Mouse (Mus musculus): ENCODE measurements around the gene Fahd2a. TPM values are rescaled to one million over a fixed set of nuclear protein-coding genes. Genes with fewer than 3 reads are reported as not detected.

Gene Fahd2a
- total RNA-seq, 2 experiments from 2014 or later: 15.9 to 20.5 TPM

DNA sequence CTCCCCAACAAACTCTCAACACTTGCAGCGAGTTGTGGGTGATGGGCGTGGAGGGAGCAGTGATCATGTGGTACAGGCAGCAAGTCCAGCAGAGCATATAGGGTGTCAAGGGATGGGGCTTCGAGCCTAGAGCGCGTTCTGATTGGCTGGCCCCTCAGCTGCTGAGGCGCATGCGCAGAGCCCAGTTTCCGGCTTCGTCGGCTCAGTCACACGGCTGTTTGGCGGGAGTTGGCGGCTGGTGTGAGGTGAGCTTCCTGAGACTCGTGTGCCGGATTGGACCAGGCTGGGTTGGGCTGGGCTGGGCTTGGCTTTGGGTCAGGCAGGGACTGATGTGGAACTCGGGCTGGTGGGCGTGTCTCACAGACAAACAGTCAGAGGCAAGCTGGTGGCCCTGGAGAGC, 19.4 kb downstream of the Fahd2a start, which contains the start of gene Gpat2:
Gene Gpat2, plus strand, starts transcription at position 223 of the 400 bp plus-strand sequence.
- no peak within 1 kb of the TSS for H3K4me3 ChIP-seq
- intact Hi-C loops (cut with DNase I): no loop called here

DNA sequence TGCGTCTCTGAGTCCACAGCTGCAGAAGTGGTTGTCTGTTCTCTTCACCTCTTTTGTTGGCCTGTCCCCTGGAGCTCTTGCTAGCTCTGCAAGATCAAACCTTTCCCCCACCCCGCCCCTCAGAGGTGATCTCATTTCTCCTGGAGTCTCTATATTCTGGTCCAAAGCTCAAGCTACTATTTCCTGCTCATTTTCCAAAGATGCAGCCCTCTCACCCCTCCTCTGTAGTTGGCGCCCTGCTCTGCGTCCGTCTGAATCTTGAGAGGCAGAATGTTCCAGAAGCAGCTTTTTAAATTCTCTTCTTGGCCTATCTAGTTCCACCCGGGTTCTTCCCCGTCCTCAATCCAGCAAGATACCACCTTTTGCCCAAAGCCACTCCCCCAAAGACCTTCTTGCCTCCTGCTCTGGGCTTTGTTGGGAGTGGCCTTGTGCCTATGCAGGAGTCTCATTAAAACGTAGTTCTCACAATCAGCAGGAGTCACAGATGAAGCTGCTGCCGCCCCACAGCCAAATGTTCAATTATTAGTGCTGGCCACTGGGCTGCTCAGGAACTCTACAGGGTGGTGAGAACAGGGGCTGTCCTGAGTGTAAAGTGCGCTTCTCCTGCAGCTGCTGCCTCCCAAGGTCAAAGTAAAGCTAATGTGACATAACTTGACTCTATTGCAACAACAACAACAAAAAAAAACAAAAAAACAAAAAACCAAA, 25.9 kb downstream of the Fahd2a start:
- intact Hi-C loops (cut with DNase I): no loop called here

More for the DNA sequence above, 19.4 kb downstream of the Fahd2a start, which contains the start of gene Gpat2:
- no peak within 1 kb of the TSS for H3K27ac ChIP-seq
- DNase-seq (ENCODE audit: extremely low spot score in 1 of 2, low spot score in 2 of 2): no peak
- TF ChIP-seq CTCF (IDR thresholded peaks at IDR 0.05): no peak

DNA sequence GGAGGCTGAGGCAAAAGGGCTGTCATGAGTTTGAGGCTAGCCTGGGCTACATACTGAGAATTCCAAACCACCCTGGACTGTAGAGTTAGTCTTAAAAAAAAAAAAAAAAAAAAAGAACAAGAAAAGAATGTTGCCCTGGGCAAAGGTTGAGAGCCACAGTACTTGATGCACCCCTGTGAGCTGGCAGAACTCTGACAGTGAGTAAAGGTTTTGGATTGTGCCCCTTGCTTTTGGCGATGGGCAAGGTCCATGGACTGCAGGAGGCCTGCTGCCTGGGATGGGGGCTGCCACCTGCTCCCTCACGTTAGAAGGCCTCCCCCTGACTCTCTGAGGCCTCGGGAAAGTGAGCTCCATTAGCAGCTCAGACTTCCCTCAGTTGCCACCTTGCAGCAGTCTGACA, 27.7 kb downstream of the Fahd2a start:
- Histone ChIP-seq H3K27ac (no peak overlapping the region), H3K4me3 (no peak overlapping the region)
- DNase-seq (ENCODE audit: extremely low spot score in 1 of 2, low spot score in 2 of 2): no peak
- TF ChIP-seq CTCF (IDR thresholded peaks at IDR 0.05): no peak
- intact Hi-C loops (cut with DNase I): no loop called here

More for the DNA sequence above, 25.9 kb downstream of the Fahd2a start:
- Histone ChIP-seq H3K27ac (no peak overlapping the region), H3K4me3 (no peak overlapping the region)
- DNase-seq (ENCODE audit: extremely low spot score in 1 of 2, low spot score in 2 of 2): no peak
- no peak for TF ChIP-seq CTCF (IDR thresholded peaks at IDR 0.05)

DNA sequence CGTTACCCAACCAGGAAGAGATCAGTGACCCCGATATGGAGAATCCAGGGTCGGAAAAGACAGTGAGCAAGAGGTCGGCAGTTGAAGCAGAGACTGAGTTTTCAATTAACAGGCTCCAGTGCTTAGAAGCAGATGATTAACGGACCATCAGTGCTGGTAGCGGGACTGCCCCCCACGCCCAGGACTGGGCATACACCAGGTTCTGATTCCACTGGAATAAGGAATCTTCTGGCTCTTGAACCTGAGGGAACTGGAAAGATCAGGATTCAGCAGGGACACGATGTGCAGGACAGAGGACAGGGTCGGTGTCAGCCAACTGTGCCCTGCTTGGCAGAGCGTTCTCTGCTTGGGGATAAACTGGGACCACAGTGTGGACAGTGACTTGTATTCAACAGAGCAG, 28.6 kb downstream of the Fahd2a start:
- no peak for DNase-seq (ENCODE audit: extremely low spot score in 1 of 2, low spot score in 2 of 2)
- intact Hi-C loops (cut with DNase I): no loop called here
- Histone ChIP-seq H3K4me3 (no peak overlapping the region), H3K27ac (no peak overlapping the region)
- no peak for TF ChIP-seq CTCF (IDR thresholded peaks at IDR 0.05)

DNA sequence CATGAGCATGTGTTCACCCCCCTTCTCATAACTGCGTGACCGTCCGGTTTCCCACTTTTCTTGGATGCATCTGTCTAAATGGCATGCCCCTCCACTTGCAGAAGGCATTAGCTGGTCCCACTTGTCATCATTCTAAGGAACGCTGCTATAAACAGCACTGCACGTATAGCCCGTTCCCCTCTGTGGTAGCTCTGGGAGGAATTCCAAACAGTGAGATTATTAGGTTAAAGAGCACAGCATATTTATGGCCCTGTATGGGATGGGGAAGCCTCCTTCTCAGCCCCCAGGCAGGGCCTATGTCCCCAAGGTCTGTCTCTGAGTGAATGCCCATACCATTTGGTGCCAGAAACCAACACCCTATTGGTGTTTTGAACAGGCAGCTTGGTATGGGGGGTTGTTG, 33.2 kb downstream of the Fahd2a start:
- DNase-seq (ENCODE audit: extremely low spot score in 1 of 2, low spot score in 2 of 2): no peak
- TF ChIP-seq CTCF (IDR thresholded peaks at IDR 0.05): no peak
- intact Hi-C loops (cut with DNase I): no loop called here
- no peak overlapping the region for H3K27ac ChIP-seq
- no peak overlapping the region for H3K4me3 ChIP-seq

DNA sequence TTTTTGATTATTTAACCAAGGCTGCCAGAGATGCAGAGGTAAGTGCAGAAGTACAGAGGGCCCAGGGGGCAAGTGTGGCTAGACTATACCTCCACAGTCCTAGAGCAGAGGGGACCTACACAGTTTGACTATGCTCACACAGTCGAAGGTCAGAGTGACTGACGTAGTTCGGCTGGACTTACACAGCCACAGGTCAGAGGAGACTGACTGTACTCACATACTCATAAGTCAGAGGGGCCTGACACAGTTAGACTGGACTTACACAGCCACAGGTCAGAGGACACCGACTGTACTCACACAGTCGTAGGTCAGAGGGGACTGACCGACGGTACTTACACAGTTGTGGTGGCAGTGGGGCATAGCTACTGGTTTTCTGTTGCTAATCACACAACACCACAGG, 45.6 kb downstream of the Fahd2a start:
- intact Hi-C loops (cut with DNase I): no loop called here
- no peak for DNase-seq (ENCODE audit: extremely low spot score in 1 of 2, low spot score in 2 of 2)
- no peak for TF ChIP-seq CTCF (IDR thresholded peaks at IDR 0.05)
- no peak overlapping the region for H3K27ac ChIP-seq
- H3K4me3 ChIP-seq: no peak overlapping the region

DNA sequence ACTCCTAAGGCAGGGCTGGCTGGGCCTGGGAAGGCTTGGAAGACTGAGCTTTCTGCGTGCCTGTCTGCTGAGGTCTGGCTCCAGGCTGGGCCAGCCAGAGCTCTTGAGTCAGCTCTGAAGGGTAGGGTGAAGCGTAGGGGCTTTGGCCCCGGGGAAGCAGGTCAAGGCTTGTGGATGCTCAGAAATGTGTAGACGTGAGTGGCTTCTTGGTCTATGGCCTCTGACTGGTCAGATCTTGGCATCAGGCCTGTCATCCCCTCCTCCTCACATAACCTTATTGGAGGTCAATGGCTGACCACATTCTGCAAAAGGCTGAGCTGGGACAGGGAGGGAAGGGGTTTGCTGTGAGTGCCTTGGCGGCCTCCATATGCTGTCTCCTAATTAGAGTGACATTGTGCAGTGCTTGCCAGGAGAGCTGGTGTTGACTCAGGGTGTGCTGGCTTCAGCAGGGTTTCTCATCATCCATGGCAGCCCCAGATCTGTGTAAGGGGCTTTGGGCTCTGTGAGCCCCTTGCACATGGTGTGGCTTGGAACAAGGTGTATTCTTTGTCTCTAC, 49.7 kb downstream of the Fahd2a start:
- intact Hi-C loops (cut with DNase I): no loop called here
- DNase-seq (ENCODE audit: extremely low spot score in 1 of 2, low spot score in 2 of 2): no peak
- no peak overlapping the region for H3K4me3 ChIP-seq
- TF ChIP-seq CTCF (IDR thresholded peaks at IDR 0.05): no peak
- no peak overlapping the region for H3K27ac ChIP-seq

DNA sequence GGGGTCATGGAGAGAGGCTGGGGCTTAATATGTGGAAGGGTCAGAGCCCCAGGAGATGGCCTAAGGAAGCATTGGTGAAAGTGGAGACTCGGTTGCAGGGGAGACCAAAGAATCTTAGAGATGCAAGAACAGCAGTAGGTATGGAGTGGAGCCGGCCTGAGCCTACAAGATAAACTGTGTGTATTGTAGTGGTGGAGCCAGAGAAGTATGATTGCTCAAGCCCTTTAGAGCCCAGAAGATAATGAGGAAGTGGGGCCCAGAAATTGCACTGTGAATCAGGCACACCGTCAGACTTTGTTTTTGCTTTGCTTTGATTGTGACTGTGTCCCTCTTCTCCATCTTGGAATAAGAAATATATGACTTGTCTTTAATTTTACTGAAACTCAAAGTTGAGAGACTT, 53.0 kb downstream of the Fahd2a start:
- no peak overlapping the region for H3K4me3 ChIP-seq
- no peak overlapping the region for H3K27ac ChIP-seq
- TF ChIP-seq CTCF (IDR thresholded peaks at IDR 0.05): no peak
- no peak for DNase-seq (ENCODE audit: extremely low spot score in 1 of 2, low spot score in 2 of 2)
- intact Hi-C loops (cut with DNase I): no loop called here

DNA sequence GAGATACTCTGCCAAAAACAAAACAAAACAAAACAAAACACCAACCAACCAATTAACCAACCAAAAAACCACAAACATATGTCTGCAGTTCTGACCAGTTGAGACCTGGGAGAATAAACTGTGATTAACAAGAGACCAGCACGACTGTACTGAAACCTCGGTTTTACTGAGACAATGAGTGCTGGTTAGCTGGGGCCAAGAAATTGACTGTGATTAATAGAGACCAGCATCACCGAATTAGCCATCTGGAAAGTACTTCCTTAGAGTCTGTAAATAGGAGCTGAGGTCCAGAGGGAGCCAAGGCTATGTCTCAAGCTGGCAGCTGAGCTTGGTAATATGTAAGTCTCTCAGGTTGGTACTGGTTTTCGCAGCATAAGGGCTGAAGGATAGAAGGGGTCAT, 53.5 kb downstream of the Fahd2a start:
- intact Hi-C loops (cut with DNase I): no loop called here
- no peak for TF ChIP-seq CTCF (IDR thresholded peaks at IDR 0.05)
- H3K4me3 ChIP-seq: no peak overlapping the region
- DNase-seq (ENCODE audit: extremely low spot score in 1 of 2, low spot score in 2 of 2): no peak
- no peak overlapping the region for H3K27ac ChIP-seq

DNA sequence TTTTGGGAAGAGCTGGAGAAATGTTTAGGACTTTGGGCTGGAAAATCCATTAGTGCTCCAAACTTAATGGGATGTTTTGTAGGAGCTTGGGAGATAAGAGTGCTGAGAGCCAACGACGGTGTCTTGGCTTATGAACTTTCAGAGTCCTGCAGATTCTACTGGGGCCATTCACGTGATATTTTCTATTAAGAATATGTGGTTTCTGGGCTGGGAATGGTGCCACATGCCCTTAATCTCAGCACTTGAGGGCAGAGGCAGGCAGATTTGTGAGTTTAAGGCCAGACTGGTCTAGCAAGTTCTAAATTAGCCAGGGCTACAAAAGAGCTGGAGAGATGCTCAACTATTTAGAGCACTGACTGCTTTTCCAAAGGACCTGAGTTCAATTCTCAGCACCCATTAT, 54.0 kb downstream of the Fahd2a start:
- no peak for TF ChIP-seq CTCF (IDR thresholded peaks at IDR 0.05)
- no peak for DNase-seq (ENCODE audit: extremely low spot score in 1 of 2, low spot score in 2 of 2)
- intact Hi-C loops (cut with DNase I): no loop called here

DNA sequence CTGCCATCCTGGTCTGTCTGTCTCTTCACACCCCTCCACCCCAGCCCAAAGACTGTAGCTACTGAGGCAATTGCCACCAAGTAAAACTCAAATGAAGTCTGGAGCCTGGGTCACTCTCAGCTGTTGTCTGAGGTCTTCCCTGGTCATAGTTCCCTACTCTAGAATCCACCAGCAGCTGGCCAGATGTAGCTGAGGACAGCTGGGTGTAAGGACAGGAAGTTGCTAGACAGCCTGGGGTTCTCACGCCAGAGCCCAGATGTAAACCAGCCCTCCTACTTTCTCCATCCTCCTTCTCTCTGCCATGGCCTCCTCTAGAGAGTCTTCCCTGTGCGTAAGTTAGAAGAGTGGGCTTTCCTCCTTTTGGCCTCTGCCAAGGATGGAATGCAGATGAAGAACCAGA, 56.8 kb downstream of the Fahd2a start:
- DNase-seq (ENCODE audit: extremely low spot score in 1 of 2, low spot score in 2 of 2): no peak
- no peak for TF ChIP-seq CTCF (IDR thresholded peaks at IDR 0.05)
- intact Hi-C loops (cut with DNase I): no loop called here
- Histone ChIP-seq H3K27ac (no peak overlapping the region), H3K4me3 (no peak overlapping the region)

More for the DNA sequence above, 54.0 kb downstream of the Fahd2a start:
- Histone ChIP-seq H3K27ac (no peak overlapping the region), H3K4me3 (no peak overlapping the region)

Other genes starting within 250 kb of the Fahd2a start
- under 1 TPM; 0.66 to 0.94 TPM for gene 1810024B03Rik, start 236.3 kb downstream of the Fahd2a start, total RNA-seq (2021)
- 10 to 100 TPM; 87.1 to 94.9 TPM for gene Snrnp200, start 236.2 kb downstream of the Fahd2a start, total RNA-seq (2021)
- gene Ciao1, start 196.7 kb downstream of the Fahd2a start, total RNA-seq (2021): 10 to 100 TPM; 72.6 to 75.7 TPM
- 10 to 100 TPM; 75.5 to 76.9 TPM for gene Tmem127, start 196.7 kb downstream of the Fahd2a start, total RNA-seq (2021)
- gene Stard7, start 174.3 kb downstream of the Fahd2a start, total RNA-seq (2021): 100 to 1,000 TPM in 1 of 2 experiments, 10 to 100 TPM in 1; 98.6 to 114 TPM
- 1 to 10 TPM; 2.4 to 3.5 TPM for gene Dusp2, start 108.4 kb downstream of the Fahd2a start, total RNA-seq (2021)
- not detected for gene Astl, start 105.9 kb downstream of the Fahd2a start, total RNA-seq (2021)
- under 1 TPM; 0.32 to 0.54 TPM for gene Adra2b, start 81.4 kb downstream of the Fahd2a start, total RNA-seq (2021)
- under 1 TPM; 0.29 to 0.37 TPM for gene Gpat2, start 19.4 kb downstream of the Fahd2a start, total RNA-seq (2021)
- gene Kcnip3, start 77.5 kb upstream of the Fahd2a start, total RNA-seq (2021): 100 to 1,000 TPM; 114 to 126 TPM
- gene Prom2, start 96.9 kb upstream of the Fahd2a start, total RNA-seq (2021): 1 to 10 TPM in 1 of 2 experiments, under 1 TPM in 1; 0.16 to 1.2 TPM
- 1 to 10 TPM; 6.3 to 8.1 TPM for gene Zfp661, start 142.5 kb upstream of the Fahd2a start, total RNA-seq (2021)
- 10 to 100 TPM; 82.1 to 94.5 TPM for gene Mrps5, start 142.7 kb upstream of the Fahd2a start, total RNA-seq (2021)
- 10 to 100 TPM; 59.8 to 65.0 TPM for gene Mal, start 212.1 kb upstream of the Fahd2a start, total RNA-seq (2021)

Data from left cerebral cortex, adult 2 months (tissue).